Mouse (Mus musculus) CH12.LX (cell line): ENCODE measurements around the gene Nav3. TPM values are rescaled to one million over a fixed set of nuclear protein-coding genes. Genes with fewer than 3 reads are reported as not detected.

ENCODE experiments used
- DNase-seq: peaks from one replicate; pipeline ENCODE4 v3.0.0-alpha.2; 2013; ENCODE audit errors: extremely low read depth
- H3K27ac ChIP-seq: 2 replicates; pipeline ENCODE4 v1.5.1; 2012; ENCODE audit warnings: low read depth, mild to moderate bottlenecking, control low read depth, moderate library complexity; ENCODE audit not compliant: insufficient read depth
- H3K27me3 ChIP-seq: replicated peaks from 2 replicates; pipeline ENCODE3; 2012; ENCODE audit warnings: inconsistent platforms
- H3K36me3 ChIP-seq, 2 experiments: replicated peaks in 1 of 2; 2 replicates each; pipeline versions ENCODE3 to v1.6.1; 2012; ENCODE audit warnings: inconsistent platforms in 1 of 2, low read length in 1 of 2, mild to moderate bottlenecking in 1 of 2, mixed read lengths in 1 of 2, moderate library complexity in 1 of 2; ENCODE audit not compliant: control insufficient read depth in 1 of 2, insufficient read depth in 1 of 2
- H3K4me1 ChIP-seq, 2 experiments: 2 replicates each; pipeline ENCODE4 v1.6.1; 2012; ENCODE audit warnings: inconsistent platforms in 1 of 2, moderate library complexity in 1 of 2; ENCODE audit not compliant: insufficient read depth in 2 of 2, control insufficient read depth in 1 of 2
- H3K4me2 ChIP-seq: 2 replicates; pipeline ENCODE4 v1.6.1; 2012; ENCODE audit warnings: low read depth, mild to moderate bottlenecking, control low read depth; ENCODE audit not compliant: poor library complexity, insufficient read depth, severe bottlenecking
- H3K4me3 ChIP-seq, 3 experiments: fragments of 150-350 bp in 1 of 3; sonication (generic) in 1 of 3; replicated peaks in 1 of 3; 2 replicates each; pipeline versions ENCODE3 to v1.5.1; 2011 to 2012; ENCODE audit warnings: low read depth in 2 of 3, low read length in 2 of 3, mild to moderate bottlenecking in 2 of 3, moderate library complexity in 2 of 3, control low read depth in 1 of 3, improper control_type of control experiment in 1 of 3, inconsistent platforms in 1 of 3, mixed read lengths in 1 of 3; ENCODE audit not compliant: poor library complexity in 1 of 3
- H3K79me2 ChIP-seq: replicated peaks from 2 replicates; pipeline ENCODE4 v1.6.1; 2012; ENCODE audit warnings: mild to moderate bottlenecking, moderate library complexity; ENCODE audit not compliant: control insufficient read depth, poor library complexity, insufficient read depth, severe bottlenecking; ENCODE audit errors: extremely low read depth
- H3K9ac ChIP-seq: 2 replicates; pipeline ENCODE4 v1.6.1; 2012; ENCODE audit warnings: low read depth, mild to moderate bottlenecking, control low read depth, moderate library complexity; ENCODE audit not compliant: insufficient read depth
- H3K9me3 ChIP-seq: replicated peaks from 2 replicates; pipeline ENCODE3; 2012; ENCODE audit warnings: low read length, inconsistent platforms, mixed read lengths
- BHLHE40 ChIP-seq: IDR thresholded peaks from 2 replicates; pipeline ENCODE4 v1.6.1; 2011; ENCODE audit warnings: mild to moderate bottlenecking, low read depth, low read length, improper control_type of control experiment
- CHD1 ChIP-seq: IDR thresholded peaks from 2 replicates; pipeline ENCODE4 v1.6.1; 2012; ENCODE audit warnings: low read depth, low read length, improper control_type of control experiment, inconsistent platforms
- CHD2 ChIP-seq: IDR thresholded peaks from 2 replicates; pipeline ENCODE4 v1.6.1; 2011; ENCODE audit warnings: low read length, improper control_type of control experiment
- CTCF ChIP-seq, 2 experiments: IDR thresholded peaks in 1 of 2; conservative IDR thresholded peaks in 1 of 2; 2 replicates each; pipeline ENCODE4 v1.5.1; 2011 to 2012; ENCODE audit warnings: low read depth in 2 of 2, low read length in 2 of 2, improper control_type of control experiment in 1 of 2, inconsistent platforms in 1 of 2, mild to moderate bottlenecking in 1 of 2, moderate library complexity in 1 of 2
- E2F4 ChIP-seq: IDR thresholded peaks from 2 replicates; pipeline ENCODE4 v1.6.1; 2011; ENCODE audit warnings: low read depth, low read length, improper control_type of control experiment; ENCODE audit not compliant: insufficient replicate concordance
- EP300 ChIP-seq: IDR thresholded peaks from 2 replicates; pipeline ENCODE4 v1.6.1; 2011; ENCODE audit warnings: low read length, improper control_type of control experiment
- ETS1 ChIP-seq: conservative IDR thresholded peaks from 2 replicates; pipeline ENCODE4 v1.6.1; 2012; ENCODE audit warnings: low read depth, mild to moderate bottlenecking, inconsistent platforms, low read length, improper control_type of control experiment, moderate library complexity
- GABPA ChIP-seq: IDR thresholded peaks from 2 replicates; pipeline ENCODE4 v1.6.1; 2012; ENCODE audit warnings: low read depth, low read length, improper control_type of control experiment, inconsistent platforms; ENCODE audit not compliant: insufficient replicate concordance
- HCFC1 ChIP-seq: IDR thresholded peaks from 2 replicates; pipeline ENCODE4 v1.6.1; 2012; ENCODE audit warnings: low read depth, mild to moderate bottlenecking, inconsistent platforms, low read length, improper control_type of control experiment
- JUND ChIP-seq: conservative IDR thresholded peaks from 2 replicates; pipeline ENCODE4 v1.6.1; 2011; ENCODE audit warnings: low read depth, low read length, improper control_type of control experiment
- KAT2A ChIP-seq: IDR thresholded peaks from 2 replicates; pipeline ENCODE4 v1.6.1; 2012; ENCODE audit warnings: low read length, improper control_type of control experiment, inconsistent platforms; ENCODE audit not compliant: insufficient replicate concordance
- MAFK ChIP-seq: IDR thresholded peaks from 2 replicates; pipeline ENCODE4 v1.6.1; 2011; ENCODE audit warnings: low read length, improper control_type of control experiment; ENCODE audit not compliant: insufficient replicate concordance
- MAX ChIP-seq: IDR thresholded peaks from 2 replicates; pipeline ENCODE4 v1.6.1; 2011; ENCODE audit warnings: low read length, improper control_type of control experiment
- MAZ ChIP-seq: IDR thresholded peaks from 2 replicates; pipeline ENCODE4 v1.6.1; 2012; ENCODE audit warnings: low read depth, mild to moderate bottlenecking, inconsistent platforms, low read length, improper control_type of control experiment, moderate library complexity
- MXI1 ChIP-seq: IDR thresholded peaks from 2 replicates; pipeline ENCODE4 v1.6.1; 2011; ENCODE audit warnings: mild to moderate bottlenecking, low read depth, low read length, improper control_type of control experiment
- MYC ChIP-seq: IDR thresholded peaks from 2 replicates; pipeline ENCODE4 v1.6.1; 2011; ENCODE audit warnings: low read depth, mild to moderate bottlenecking, improper control_type of control experiment, low read length
- NELFE ChIP-seq: IDR thresholded peaks from 2 replicates; pipeline ENCODE4 v1.6.1; 2011; ENCODE audit warnings: low read depth, low read length, improper control_type of control experiment
- NRF1 ChIP-seq: IDR thresholded peaks from 2 replicates; pipeline ENCODE4 v1.6.1; 2014; ENCODE audit warnings: low read depth, mild to moderate bottlenecking, inconsistent platforms, low read length, improper control_type of control experiment, moderate library complexity
- PAX5 ChIP-seq: IDR thresholded peaks from 2 replicates; pipeline ENCODE4 v1.6.1; 2012; ENCODE audit warnings: low read length, inconsistent platforms, mixed read lengths
- POLR2A ChIP-seq: IDR thresholded peaks from 2 replicates; pipeline ENCODE4 v1.6.1; 2011; ENCODE audit warnings: low read depth, mild to moderate bottlenecking, improper control_type of control experiment, low read length
- SIN3A ChIP-seq: IDR thresholded peaks from 2 replicates; pipeline ENCODE4 v1.6.1; 2012; ENCODE audit warnings: low read length, improper control_type of control experiment, inconsistent platforms
- SMC3 ChIP-seq: IDR thresholded peaks from 2 replicates; pipeline ENCODE4 v1.6.1; 2011; ENCODE audit warnings: low read depth, low read length, improper control_type of control experiment
- TBP ChIP-seq: conservative IDR thresholded peaks from 2 replicates; pipeline ENCODE4 v1.6.1; 2011; ENCODE audit warnings: low read depth, low read length, improper control_type of control experiment
- TCF12 ChIP-seq: IDR thresholded peaks from 2 replicates; pipeline ENCODE4 v1.6.1; 2014; ENCODE audit warnings: low read depth, mild to moderate bottlenecking, inconsistent platforms, low read length, improper control_type of control experiment
- UBTF ChIP-seq: IDR thresholded peaks from 2 replicates; pipeline ENCODE4 v1.6.1; 2012; ENCODE audit warnings: low read depth, mild to moderate bottlenecking, inconsistent platforms, low read length, improper control_type of control experiment, moderate library complexity
- ZKSCAN1 ChIP-seq: IDR thresholded peaks from 2 replicates; pipeline ENCODE4 v1.6.1; 2012; ENCODE audit warnings: low read depth, inconsistent platforms, low read length, improper control_type of control experiment, borderline replicate concordance
- ZMIZ1 ChIP-seq: IDR thresholded peaks from 2 replicates; pipeline ENCODE4 v1.6.1; 2012; ENCODE audit warnings: low read depth, mild to moderate bottlenecking, inconsistent platforms, low read length, improper control_type of control experiment
- ZNF384 ChIP-seq: IDR thresholded peaks from 2 replicates; pipeline ENCODE4 v1.6.1; 2012; ENCODE audit warnings: low read depth, low read length, improper control_type of control experiment, inconsistent platforms
- dilution Hi-C: fragments of 300-500 bp; cut with MboI; formaldehyde crosslinking; loops from 2 replicates; pipeline ENCODE4 v1.14.3; 2020; ENCODE audit warnings: low sequenced_read_pairs; ENCODE audit not compliant: extremely low pct_unique_long_range_greater_than_20kb, extremely low pct_ligation_motif_present
- in situ Hi-C: fragments of 300-500 bp; cut with MboI; formaldehyde crosslinking; loops from 3 replicates; pipeline ENCODE4 v1.14.3; 2019; ENCODE audit warnings: low sequenced_read_pairs, low pct_ligation_motif_present, low pct_unique_long_range_greater_than_20kb, mixed read lengths
- polyA plus RNA-seq: library from polyadenylated mRNA; unstranded; fragments of >175 nt; gene quantifications from 2 replicates; pipeline ENCODE4 v1.2.1, GENCODE M21; 2012; ENCODE audit warnings: low read depth; ENCODE audit not compliant: insufficient read length
- total RNA-seq, 2 experiments: library from RNA; depleted of rRNA; stranded (reverse); fragments of 300-350 nt in 1 of 2; fragments of >200 nt in 1 of 2; gene quantifications; 2 replicates each; pipeline ENCODE4 v1.2.3; 2012 to 2014

The Nav3 gene
- total and polyA plus RNA-seq, 3 experiments: 0.03 TPM; not detected in 2

DNA sequence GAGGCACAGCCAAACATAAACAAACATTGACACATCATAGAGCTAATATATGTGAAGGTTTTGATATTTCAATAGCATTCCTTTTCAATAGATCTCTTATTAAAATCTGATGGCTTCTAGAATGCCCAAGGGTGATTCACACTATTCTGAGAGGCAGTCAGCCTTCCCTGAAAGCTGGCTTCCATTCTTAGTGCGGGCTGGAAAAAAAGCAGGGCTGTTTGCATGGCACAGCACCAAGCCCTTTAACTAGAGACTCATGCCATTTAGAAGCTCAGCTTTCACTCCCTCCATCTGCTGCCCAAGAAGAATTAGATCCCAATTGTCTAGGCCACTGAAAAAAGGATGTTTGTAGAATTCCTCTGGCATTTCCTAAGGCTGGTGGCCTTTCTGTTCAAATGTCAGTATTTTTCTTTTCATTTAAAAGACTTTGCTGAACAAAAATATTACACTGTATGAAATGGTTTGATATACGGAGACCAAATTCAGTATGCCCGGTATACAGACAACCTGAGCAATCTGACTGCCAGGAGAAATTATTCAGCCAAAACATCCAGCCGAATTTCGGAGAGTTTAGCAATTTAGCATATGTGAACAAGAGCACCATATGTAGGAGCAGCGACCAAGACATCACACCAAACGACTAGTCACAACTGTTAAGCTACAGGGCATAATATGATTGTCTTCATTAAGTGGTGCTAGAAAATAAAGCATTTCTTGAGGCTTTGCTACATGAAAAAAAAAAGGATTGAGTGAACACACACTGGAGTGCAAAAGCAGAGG, 263.8 kb downstream of the Nav3 start:
- no peak overlapping the region for H3K4me3 ChIP-seq
- in situ Hi-C loops: no loop called here

DNA sequence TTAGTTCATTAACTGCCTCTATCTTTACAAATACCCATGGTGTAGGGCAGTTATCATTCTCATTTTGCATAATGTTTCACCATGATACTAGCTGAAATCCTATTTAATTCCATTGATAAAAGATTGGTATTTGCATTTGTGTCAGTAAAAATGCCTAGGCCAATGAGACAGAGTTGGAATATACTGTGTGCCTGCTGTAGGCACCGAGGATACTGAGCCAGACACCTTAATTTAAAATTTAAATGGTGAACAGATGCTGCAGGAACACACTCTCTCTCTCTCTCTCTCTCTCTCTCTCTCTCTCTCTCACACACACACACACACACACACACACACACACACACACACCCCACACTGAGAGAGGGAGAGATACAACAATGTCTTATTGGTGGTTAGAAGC, 269.8 kb downstream of the Nav3 start:
- in situ Hi-C loops: no loop called here
- dilution Hi-C loops: no loop called here
- Histone ChIP-seq H3K27ac (no peak overlapping the region), H3K36me3 (no peaks in the 10 kb centered on the region), H3K9ac (no peak overlapping the region), H3K4me2 (no peak overlapping the region), H3K9me3 (peaks cover 37% of the 10 kb centered on the region)
- DNase-seq: no peak
- TF ChIP-seq MAX (no peak), MYC (no peak), TBP (no peak), CHD1 (no peak), SIN3A (no peak), SMC3 (no peak), JUND (no peak), EP300 (no peak), CHD2 (no peak), CTCF (conservative IDR thresholded peaks at IDR 0.05 in 1 of 2, IDR thresholded peaks at IDR 0.05 in 1 of 2; ENCODE audit: low read depth in 2 of 2, low read length in 2 of 2) (no peak), KAT2A (no peak), ETS1 (no peak), E2F4 (no peak), BHLHE40 (no peak), HCFC1 (no peak), PAX5 (no peak), POLR2A (no peak), NRF1 (no peak), ZKSCAN1 (no peak), MAFK (no peak)
- TF ChIP-seq, all 38 proteins: peak for 0
- no peaks in the 10 kb centered on the region for H3K27me3 ChIP-seq
- H3K4me1 ChIP-seq: no peaks in the 10 kb centered on the region
- H3K79me2 ChIP-seq: no peaks in the 10 kb centered on the region
- H3K4me3 ChIP-seq: no peak overlapping the region

More for the DNA sequence above, 263.8 kb downstream of the Nav3 start:
- H3K4me2 ChIP-seq: no peak overlapping the region
- H3K4me1 ChIP-seq: no peaks in the 10 kb centered on the region
- DNase-seq: no peak
- no peaks in the 10 kb centered on the region for H3K27me3 ChIP-seq
- no peaks in the 10 kb centered on the region for H3K79me2 ChIP-seq
- no peak overlapping the region for H3K27ac ChIP-seq
- dilution Hi-C loops: no loop called here
- TF ChIP-seq GABPA: no peak
- no peak for TF ChIP-seq KAT2A
- TF ChIP-seq ZNF384: no peak
- no peak for TF ChIP-seq TCF12
- no peak for TF ChIP-seq CTCF (conservative IDR thresholded peaks at IDR 0.05 in 1 of 2, IDR thresholded peaks at IDR 0.05 in 1 of 2; ENCODE audit: low read depth in 2 of 2, low read length in 2 of 2)
- no peak for TF ChIP-seq NELFE
- no peak for TF ChIP-seq ZMIZ1
- TF ChIP-seq MXI1: no peak
- TF ChIP-seq MAX: no peak
- no peak for TF ChIP-seq ETS1
- no peak for TF ChIP-seq PAX5
- no peak for TF ChIP-seq SIN3A
- no peak for TF ChIP-seq BHLHE40
- TF ChIP-seq MAZ: no peak
- TF ChIP-seq UBTF: no peak
- TF ChIP-seq POLR2A: no peak
- no peak for TF ChIP-seq NRF1
- H3K9me3 ChIP-seq: peaks cover 39% of the 10 kb centered on the region
- H3K36me3 ChIP-seq: no peaks in the 10 kb centered on the region
- H3K9ac ChIP-seq: no peak overlapping the region
